Mouse (Mus musculus): Measurements from ENCODE around the gene Elovl5. TPM values are rescaled to one million over a fixed set of nuclear protein-coding genes. Genes with fewer than 3 reads are reported as not detected.

Elovl5 gene
- total RNA-seq, 2 experiments from 2014 or later = 70.4 to 73.1 TPM

GRCm38 (mm10) chr9:77953053-77953452 lies 35.9 kb downstream of the Elovl5 start:
- no peak for DNase-seq (ENCODE audit: low spot score in 2 of 2)

DNA sequence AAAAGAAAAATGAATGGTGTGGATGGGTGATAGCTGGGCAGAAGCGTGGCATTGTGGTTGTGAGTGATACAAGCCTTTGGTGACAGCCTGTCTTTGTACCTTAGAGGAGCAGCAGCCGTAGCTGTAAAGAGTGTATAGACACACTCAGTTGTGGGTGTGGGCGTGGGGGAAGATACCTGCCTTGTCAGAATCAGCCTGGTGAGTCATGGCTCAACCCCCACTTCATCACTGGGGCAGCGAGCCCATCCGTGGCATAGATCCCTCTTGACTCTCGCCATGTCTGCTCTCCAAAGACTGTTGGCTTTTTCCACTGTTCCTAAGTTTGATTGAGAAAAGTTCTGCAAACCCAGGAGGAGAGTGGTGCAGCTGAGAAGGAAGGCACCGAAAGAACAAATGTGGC lies 37.3 kb downstream of the Elovl5 start:
- no peak for DNase-seq (ENCODE audit: low spot score in 2 of 2)

DNA sequence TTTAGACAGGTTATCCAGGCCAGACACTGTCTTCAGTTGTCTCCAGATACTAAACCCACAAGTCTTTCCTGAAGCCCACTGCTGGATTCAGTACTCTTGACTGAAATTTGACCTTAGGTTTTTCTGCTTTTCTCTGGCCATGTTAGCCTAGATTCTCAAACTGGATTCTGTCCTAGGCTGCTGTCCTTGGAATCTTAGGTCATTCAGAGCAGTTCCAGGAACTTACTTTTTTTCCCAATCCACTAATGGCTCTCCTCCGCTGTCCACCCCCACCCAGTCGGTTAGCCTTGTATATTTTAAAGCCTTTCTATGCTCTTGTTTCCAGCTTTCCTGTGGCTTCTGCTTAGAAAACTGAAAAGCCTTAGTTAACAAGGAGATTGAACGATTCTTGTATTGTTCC lies 37.8 kb downstream of the Elovl5 start:
- DNase-seq (ENCODE audit: low spot score in 2 of 2) = no peak

DNA sequence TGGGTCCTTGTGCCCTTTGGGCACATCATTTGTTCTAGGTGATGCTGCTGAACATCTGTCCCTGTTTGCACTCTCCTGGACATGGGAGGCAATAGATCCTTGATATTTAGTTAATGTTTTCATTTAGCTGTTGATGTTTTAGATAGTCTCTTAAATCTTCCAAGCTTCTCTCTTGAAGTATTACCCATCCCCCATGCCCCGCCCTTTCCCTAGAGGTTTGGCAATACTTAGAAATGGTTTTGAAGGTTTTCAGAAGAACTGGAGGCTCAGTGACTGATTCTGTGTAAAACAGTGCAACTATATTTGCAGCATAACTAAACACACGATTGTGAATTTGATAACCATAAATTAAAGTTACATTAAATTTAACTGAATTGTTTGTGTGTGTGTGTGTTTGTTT lies 38.3 kb downstream of the Elovl5 start:
- DNase-seq (ENCODE audit: low spot score in 2 of 2) = no peak

DNA sequence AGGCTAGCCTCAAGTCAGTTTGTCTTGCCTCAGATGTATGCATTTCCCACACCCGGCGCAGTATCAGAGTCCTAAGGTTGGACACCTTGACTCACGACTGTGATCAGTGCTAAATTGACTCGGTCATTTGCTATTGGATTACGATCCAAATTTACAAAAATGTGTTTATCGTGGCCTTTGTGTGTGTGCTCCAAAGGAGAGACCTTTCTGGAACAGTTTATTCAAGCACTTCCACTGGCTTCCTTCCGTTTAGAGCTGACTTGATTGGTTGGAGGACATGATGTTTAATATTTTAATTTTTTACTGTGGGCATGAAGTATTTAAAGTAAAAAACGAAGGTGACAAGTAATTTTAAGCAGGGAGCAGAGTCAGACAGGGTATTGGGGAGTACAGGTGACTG lies 38.8 kb downstream of the Elovl5 start:
- DNase-seq (ENCODE audit: low spot score in 2 of 2) = no peak

DNA sequence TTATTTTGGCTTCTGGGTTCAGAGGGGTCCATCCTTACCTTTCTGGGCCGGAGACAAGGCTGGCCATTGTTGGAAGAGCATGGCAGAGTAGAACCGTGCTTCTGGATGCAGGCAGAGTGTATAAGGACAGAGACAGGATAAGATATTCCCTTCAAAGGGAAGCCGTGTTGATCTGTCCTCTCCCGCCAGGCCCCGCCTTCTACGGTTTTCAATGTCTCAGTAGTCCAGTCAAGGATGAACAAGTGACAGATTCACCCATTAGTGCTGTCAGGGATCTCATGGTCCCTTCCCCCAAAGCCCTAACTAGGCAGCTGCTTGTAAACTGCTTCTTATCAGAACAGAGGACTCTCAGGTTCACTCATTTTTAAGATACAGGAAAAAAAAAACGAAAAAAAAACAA lies 41.2 kb downstream of the Elovl5 start:
- no peak for DNase-seq (ENCODE audit: low spot score in 2 of 2)

DNA sequence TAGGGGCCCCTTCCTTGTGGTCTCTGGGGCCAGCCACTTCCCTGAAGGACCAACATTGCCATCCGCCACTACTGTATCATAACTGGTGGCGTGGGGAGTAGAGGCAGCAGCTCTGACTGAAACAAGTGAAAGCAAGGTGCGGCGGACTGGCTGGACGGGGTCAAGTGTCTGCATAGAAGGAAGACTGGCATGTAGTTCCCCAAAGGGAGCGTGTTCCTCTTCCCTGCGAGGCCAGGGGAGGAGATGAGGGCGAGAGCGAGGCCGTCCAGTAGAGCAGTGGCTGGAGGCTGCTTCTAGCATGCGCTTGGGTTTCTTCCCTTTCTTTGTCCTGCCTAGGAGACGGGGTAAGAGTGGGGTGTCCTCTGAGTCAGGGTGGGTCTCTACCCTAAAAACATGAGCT lies 42.6 kb downstream of the Elovl5 start:
- DNase-seq (ENCODE audit: low spot score in 2 of 2) = no peak

DNA sequence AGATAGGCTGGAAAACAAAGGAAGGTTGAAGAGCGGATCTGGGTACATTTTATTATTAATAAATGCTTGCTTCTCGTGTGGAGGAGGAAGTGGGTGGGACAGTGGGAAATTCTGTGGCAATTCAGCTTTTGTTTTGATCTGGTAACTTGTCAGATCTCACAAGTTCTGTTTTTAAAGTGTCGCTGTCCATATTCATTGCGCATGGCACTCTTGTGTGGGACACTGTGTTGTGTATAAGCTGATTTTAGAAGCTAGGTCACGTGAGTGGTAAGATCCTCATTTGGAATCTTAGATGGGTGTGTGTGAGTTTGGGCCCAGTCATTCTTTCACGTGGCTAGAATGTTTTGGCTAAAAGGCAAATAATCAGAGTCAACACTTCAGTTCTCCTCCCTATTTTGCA lies 44.2 kb downstream of the Elovl5 start:
- peak in 1 of 2 experiments; percentile 49 for DNase-seq (ENCODE audit: low spot score in 2 of 2)

DNA sequence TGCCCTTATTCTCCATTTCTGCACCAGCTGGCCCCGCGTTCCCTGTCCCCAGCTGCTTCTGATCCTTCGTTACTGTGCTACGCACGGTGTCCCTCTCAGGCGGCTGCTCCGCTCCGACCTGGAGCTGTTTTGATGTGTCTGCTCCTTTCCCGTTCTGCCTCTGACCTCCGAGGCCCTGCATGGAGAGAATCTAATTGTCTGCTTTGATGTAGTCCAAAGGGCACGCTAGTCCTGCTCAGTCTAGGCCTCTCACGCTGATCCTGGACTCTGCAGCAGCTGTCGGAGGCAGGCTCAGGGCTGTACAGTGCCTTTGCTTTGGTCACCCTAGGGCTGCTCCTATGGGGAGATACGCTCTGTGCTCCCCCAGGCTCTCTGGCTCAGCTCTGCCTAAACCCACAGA lies 46.9 kb downstream of the Elovl5 start:
- no peak for DNase-seq (ENCODE audit: low spot score in 2 of 2)

DNA sequence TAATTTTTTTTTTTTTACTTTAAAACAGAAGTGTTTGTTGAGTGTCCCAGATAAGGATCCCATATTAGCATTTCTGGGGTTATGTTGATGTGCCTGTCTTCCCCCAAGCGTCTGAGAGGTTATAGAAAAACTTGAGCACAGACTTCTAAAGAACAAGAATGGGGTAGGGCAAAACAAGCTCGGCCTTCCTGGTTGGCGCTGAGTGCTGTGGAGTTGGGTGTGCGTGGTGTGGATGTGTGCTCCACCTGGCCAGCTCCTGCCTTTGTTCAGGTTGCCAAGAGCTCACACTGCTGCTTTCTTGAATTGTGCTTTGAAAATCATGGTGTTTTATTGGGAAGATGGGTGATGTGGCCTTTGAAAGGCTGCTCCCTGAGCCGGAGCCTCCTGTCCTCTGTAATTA lies 48.1 kb downstream of the Elovl5 start:
- DNase-seq (ENCODE audit: low spot score in 2 of 2) = no peak

- DNase-seq (ENCODE audit: low spot score in 2 of 2) = no peak
Observed at GRCm38 (mm10) chr9:77965768-77966552, 48.8 kb downstream of the Elovl5 start.

DNA sequence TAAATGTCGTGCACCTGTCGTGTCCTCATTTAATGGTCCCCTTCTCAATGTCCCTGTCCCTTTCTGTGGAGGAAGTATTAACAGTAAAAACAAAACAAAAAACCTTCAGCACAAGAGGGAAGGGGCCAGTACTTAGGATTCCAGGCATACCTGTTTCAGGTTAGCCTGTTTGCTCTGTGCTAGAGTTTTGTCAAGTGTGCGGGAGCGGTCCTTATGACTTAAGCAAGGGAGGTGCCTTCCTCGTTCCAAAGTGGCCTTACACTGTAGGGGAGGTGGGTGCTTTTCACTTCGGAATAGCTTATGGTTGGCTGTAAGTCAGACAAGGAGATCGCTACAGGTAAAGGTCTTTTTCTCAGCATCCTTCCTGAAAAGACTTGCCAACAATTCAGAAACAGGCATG lies 49.7 kb downstream of the Elovl5 start:
- DNase-seq (ENCODE audit: low spot score in 2 of 2) = no peak

- no peak for DNase-seq (ENCODE audit: low spot score in 2 of 2)
Observed at GRCm38 (mm10) chr9:77967584-77968163, 50.5 kb downstream of the Elovl5 start.

- no peak for DNase-seq (ENCODE audit: low spot score in 2 of 2)
Observed at GRCm38 (mm10) chr9:77969192-77969953, 52.2 kb downstream of the Elovl5 start.

- no peak for DNase-seq (ENCODE audit: low spot score in 2 of 2)
Observed at GRCm38 (mm10) chr9:77979000-77979399, 61.8 kb downstream of the Elovl5 start.

GRCm38 (mm10) chr9:77982616-77983015 lies 65.5 kb downstream of the Elovl5 start:
- no peak for DNase-seq (ENCODE audit: low spot score in 2 of 2)

DNA sequence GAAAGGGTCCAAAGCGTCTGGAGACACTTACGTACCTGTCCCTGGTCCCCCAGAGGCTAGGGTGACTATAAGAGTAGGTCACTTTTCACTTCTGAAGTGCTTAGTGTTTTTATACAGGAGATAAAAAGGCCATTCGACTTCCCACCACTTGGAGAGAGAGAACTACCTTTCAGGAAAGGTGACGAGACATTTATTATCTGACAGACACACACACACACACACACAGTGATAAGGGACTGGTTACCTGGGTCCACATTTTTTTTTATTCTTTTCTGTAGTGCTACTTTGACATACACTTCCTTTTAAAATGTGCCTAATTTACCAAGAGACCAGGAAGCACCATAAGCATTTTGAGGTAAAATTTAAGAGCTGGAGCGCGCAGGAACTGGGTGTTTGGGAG lies 66.4 kb downstream of the Elovl5 start:
- no peak for DNase-seq (ENCODE audit: low spot score in 2 of 2)

DNA sequence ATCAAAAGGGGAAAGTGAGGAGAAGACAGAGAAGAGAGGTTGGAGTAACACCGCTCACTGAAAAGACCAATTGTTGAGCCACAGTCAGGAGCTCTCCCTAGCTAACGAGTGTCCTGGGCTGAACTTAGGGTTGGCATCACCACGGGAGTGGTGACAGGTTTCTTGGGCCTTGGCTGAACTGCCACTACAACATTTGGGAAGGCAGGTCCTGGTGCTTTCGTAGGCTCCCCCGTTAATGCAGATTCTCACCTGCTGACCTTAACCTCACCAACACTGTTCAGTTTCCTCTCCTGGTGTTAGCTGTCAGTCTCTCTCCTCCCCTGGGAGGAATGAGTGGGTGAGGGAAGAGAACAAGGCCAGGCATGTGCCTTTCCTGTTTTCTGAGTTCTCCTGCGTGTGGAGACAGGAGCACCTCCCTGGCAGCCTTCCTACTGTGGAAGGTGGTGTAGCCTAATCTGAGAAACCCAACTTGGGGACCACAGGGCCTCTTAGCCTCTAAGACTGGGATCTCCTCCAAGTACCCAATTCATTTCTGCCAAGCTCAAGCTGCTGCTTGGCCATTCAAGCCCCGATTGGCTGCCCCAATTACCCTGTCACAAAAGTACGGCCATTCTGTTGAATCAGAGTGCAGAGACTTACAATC lies 69.1 kb downstream of the Elovl5 start:
- DNase-seq (ENCODE audit: low spot score in 2 of 2) = no peak

- DNase-seq (ENCODE audit: low spot score in 2 of 2) = no peak
Observed at GRCm38 (mm10) chr9:77989626-77990025, 72.5 kb downstream of the Elovl5 start.

DNA sequence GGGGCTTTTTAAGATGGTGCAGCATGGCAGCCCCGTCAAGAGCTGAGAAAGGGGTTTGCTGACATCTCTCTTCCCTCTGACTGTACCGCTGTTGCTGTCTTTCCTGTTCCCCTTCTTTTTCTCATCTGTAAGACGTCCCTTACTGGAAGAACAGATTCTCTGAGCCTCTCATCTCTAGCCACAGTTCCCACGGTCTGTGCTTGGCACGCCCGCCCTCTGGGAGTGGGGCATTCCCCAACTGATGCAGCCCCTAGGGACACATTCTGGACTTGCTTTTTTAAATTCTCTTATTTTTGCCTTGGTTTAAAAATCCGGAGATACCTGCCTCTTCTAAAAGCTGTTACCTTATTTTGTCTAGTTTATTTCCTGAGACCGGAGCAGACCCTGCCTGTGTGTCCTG lies 73.1 kb downstream of the Elovl5 start:
- no peak for DNase-seq (ENCODE audit: low spot score in 2 of 2)

DNA sequence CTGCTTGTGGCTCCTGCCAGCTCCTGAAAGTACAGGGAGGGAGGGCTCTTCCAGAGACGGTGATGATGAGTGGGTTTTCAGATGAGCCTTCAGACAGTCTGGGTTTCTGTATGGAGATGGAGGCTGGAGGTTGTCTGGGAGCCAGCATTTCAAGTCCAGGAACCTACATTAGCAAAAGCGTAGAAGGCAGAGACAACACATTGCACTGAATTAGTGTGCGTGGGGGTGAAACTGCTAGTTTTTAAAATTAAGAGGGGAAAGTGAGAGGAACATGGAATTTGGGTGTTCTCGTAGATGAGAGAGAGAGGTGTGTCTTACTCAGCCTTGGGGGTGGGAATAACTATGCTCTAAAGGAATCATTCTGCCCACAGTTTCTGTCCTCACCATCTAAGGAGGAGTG lies 74.5 kb downstream of the Elovl5 start:
- peak in 1 of 2 experiments; percentile 18 for DNase-seq (ENCODE audit: low spot score in 2 of 2)

DNA sequence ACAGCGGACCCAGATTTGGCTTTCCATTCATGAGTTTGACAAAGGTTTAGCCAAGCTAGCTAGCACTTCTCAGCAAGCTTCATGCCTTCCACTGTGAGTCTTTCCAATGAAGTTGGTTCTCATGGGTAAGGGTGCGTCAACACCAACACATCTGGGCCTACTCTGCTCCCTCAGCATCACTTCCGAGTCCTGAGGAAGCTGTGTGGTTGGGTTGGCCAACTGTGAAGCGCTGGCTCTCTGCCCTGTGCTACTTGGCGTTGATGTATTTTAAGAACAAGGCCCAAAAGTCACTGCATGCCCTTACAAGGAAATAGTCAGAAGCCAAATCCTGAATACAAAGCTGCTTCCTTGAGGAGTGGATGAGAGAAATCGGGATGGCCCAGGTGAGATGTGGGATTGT lies 75.1 kb downstream of the Elovl5 start:
- DNase-seq (ENCODE audit: low spot score in 2 of 2) = no peak

All from layer of hippocampus, adult 18-20 months (tissue).